Mouse (Mus musculus) liver, embryonic 11.5 days (tissue): Measurements from ENCODE around the gene Sppl2a. TPM values are rescaled to one million over a fixed set of nuclear protein-coding genes. Genes with fewer than 3 reads are reported as not detected.
"Not testable (repeated sequence)": the region's sequence is repeated elsewhere in the genome, so short reads cannot be mapped to it uniquely, and the experiment has no call there.

Experiments
- ATAC-seq: fragments of 200-750 bp; cut with Nextera tagmentation; replicated peaks from 2 replicates; pipeline ENCODE4 v1.8.0; 2017; ENCODE audit warnings: moderate number of reproducible peaks, mild to moderate bottlenecking, moderate TSS enrichment, moderate library complexity; ENCODE audit not compliant: low FRiP score
- DNase-seq: peaks from one replicate; pipeline ENCODE4 v3.0.0-alpha.2; 2017; ENCODE audit warnings: low spot score
- H3K27ac ChIP-seq: fragments of 300-500 bp; sonication (generic); 2 replicates; pipeline ENCODE4 v1.5.1; 2014; ENCODE audit warnings: mild to moderate bottlenecking, low read depth, low read length, control low read depth
- H3K27me3 ChIP-seq: fragments of 300-500 bp; sonication (generic); replicated peaks from 2 replicates; pipeline ENCODE4 v1.6.1; 2014; ENCODE audit warnings: low read length, mixed read lengths; ENCODE audit not compliant: control insufficient read depth, insufficient read depth
- H3K36me3 ChIP-seq: fragments of 300-500 bp; sonication (generic); 2 replicates; pipeline ENCODE4 v1.6.1; 2014; ENCODE audit warnings: mild to moderate bottlenecking, low read length, moderate library complexity, mixed read lengths; ENCODE audit not compliant: control insufficient read depth, insufficient read depth
- H3K4me1 ChIP-seq: fragments of 300-500 bp; sonication (generic); replicated peaks from 2 replicates; pipeline ENCODE4 v1.6.1; 2014; ENCODE audit warnings: low read length, mixed read lengths; ENCODE audit not compliant: control insufficient read depth, insufficient read depth
- H3K4me2 ChIP-seq: fragments of 300-500 bp; sonication (generic); 2 replicates; pipeline ENCODE4 v1.6.1; 2014; ENCODE audit warnings: mild to moderate bottlenecking, control low read depth, moderate library complexity
- H3K4me3 ChIP-seq: fragments of 300-500 bp; sonication (generic); 2 replicates; pipeline ENCODE4 v1.5.1; 2014; ENCODE audit warnings: low read depth, low read length, control low read depth
- H3K9ac ChIP-seq: fragments of 300-500 bp; sonication (generic); 2 replicates; pipeline ENCODE4 v1.6.1; 2014; ENCODE audit warnings: low read depth, low read length, control low read depth
- H3K9me3 ChIP-seq: fragments of 300-500 bp; sonication (generic); 2 replicates; pipeline ENCODE4 v1.6.1; 2016; ENCODE audit warnings: low read length, inconsistent platforms, mixed read lengths; ENCODE audit not compliant: control insufficient read depth
- WGBS: fragments of 180-500 bp; shearing (Covaris S2); extraction: QIAGEN DNeasy Blood & Tissue Kit; methylation state at CpG from one replicate; pipeline ENCODE4 v1.1.7; 2014; 5-methylcytosine and 5-hydroxymethylcytosine counted together
- polyA plus RNA-seq: library from polyadenylated mRNA; unstranded; fragments of >200 nt; fragmentation: Nextera tagmentation; extraction: Ambion mirVana; gene quantifications from 2 replicates; pipeline ENCODE4 v1.2.1, GENCODE M21; 2014

Gene Sppl2a
- polyA plus RNA-seq, 1 experiment from 2014 or later = 33.1 TPM

- WGBS = 59% methylated on average over 3 of the region's 3 CpGs
These were observed 45.9 kb downstream of the Sppl2a start for GRCm38 (mm10) chr2:126887141-126887540.

GRCm38 (mm10) chr2:126885871-126886270 is 47.2 kb downstream of the Sppl2a start:
- H3K27ac ChIP-seq = no peak overlapping the region
- no peaks in the 10 kb centered on the region for H3K36me3 ChIP-seq
- ATAC-seq (no peak), DNase-seq (no peak)
- no peaks in the 10 kb centered on the region for H3K4me1 ChIP-seq
- H3K4me2 ChIP-seq = no peak overlapping the region
- no peak overlapping the region for H3K4me3 ChIP-seq
- H3K9ac ChIP-seq = no peak overlapping the region
- 60% methylated on average over 2 of the region's 2 CpGs for WGBS
- no peaks in the 10 kb centered on the region for H3K27me3 ChIP-seq
- H3K9me3 ChIP-seq = no peaks in the 10 kb centered on the region

More at GRCm38 (mm10) chr2:126887141-126887540, 45.9 kb downstream of the Sppl2a start:
- no peaks in the 10 kb centered on the region for H3K9me3 ChIP-seq
- no peak for DNase-seq
- no peak overlapping the region for H3K27ac ChIP-seq
- H3K27me3 ChIP-seq = no peaks in the 10 kb centered on the region
- no peaks in the 10 kb centered on the region for H3K4me1 ChIP-seq
- no peak for ATAC-seq
- no peak overlapping the region for H3K9ac ChIP-seq
- H3K36me3 ChIP-seq = no peaks in the 10 kb centered on the region
- no peak overlapping the region for H3K4me3 ChIP-seq
- H3K4me2 ChIP-seq = no peak overlapping the region

GRCm38 (mm10) chr2:126882711-126883110 is 50.3 kb downstream of the Sppl2a start:
- H3K27ac ChIP-seq, H3K36me3 ChIP-seq, H3K4me1 ChIP-seq, H3K9me3 ChIP-seq, H3K27me3 ChIP-seq, H3K4me2 ChIP-seq, DNase-seq, H3K9ac ChIP-seq, H3K4me3 ChIP-seq, ATAC-seq: not testable (repeated sequence)
- 33% methylated on average over 2 of the region's 2 CpGs for WGBS

GRCm38 (mm10) chr2:126877991-126878390 is 55.0 kb downstream of the Sppl2a start:
- no peak overlapping the region for H3K27ac ChIP-seq
- H3K4me2 ChIP-seq = no peak overlapping the region
- no peak for DNase-seq
- no peak overlapping the region for H3K9ac ChIP-seq
- no peak for ATAC-seq
- H3K4me3 ChIP-seq = no peak overlapping the region
- H3K36me3 ChIP-seq = no peaks in the 10 kb centered on the region
- 89% methylated on average over 1 of the region's 1 CpGs for WGBS
- peaks cover 4% of the 10 kb centered on the region for H3K4me1 ChIP-seq
- no peaks in the 10 kb centered on the region for H3K9me3 ChIP-seq
- no peaks in the 10 kb centered on the region for H3K27me3 ChIP-seq

GRCm38 (mm10) chr2:126875871-126876796 is 56.9 kb downstream of the Sppl2a start, which contains the start of gene Trpm7:
Gene Trpm7 (minus strand): TSS chr2:126876230.
- ATAC-seq (peak; percentile 95), DNase-seq (peak; percentile 91)
- Histone ChIP-seq H3K4me2 (peak within 1 kb of the TSS; percentile 63), H3K27ac (peak within 1 kb of the TSS; percentile 94), H3K27me3 (no peaks in the 10 kb centered on the region), H3K9me3 (no peaks in the 10 kb centered on the region), H3K9ac (peak within 1 kb of the TSS; percentile 81), H3K36me3 (no peaks in the 10 kb centered on the region), H3K4me3 (peak within 1 kb of the TSS; percentile 73), H3K4me1 (peaks cover 4% of the 10 kb centered on the region)
- 1% methylated on average over 81 of the region's 81 CpGs for WGBS

GRCm38 (mm10) chr2:126875516-126875835 is 57.6 kb downstream of the Sppl2a start:
- under 1% methylated on average over 18 of the region's 18 CpGs for WGBS
- Histone ChIP-seq H3K4me2 (peak overlapping the region; percentile 63), H3K9ac (peak overlapping the region; percentile 81), H3K4me3 (peak overlapping the region; percentile 73), H3K27me3 (no peaks in the 10 kb centered on the region), H3K4me1 (peaks cover 4% of the 10 kb centered on the region), H3K36me3 (no peaks in the 10 kb centered on the region), H3K27ac (peak overlapping the region; percentile 94), H3K9me3 (no peaks in the 10 kb centered on the region)
- DNase-seq (peak; percentile 73), ATAC-seq (peak; percentile 55)

GRCm38 (mm10) chr2:126874809-126875515 is 58.1 kb downstream of the Sppl2a start:
- Histone ChIP-seq H3K27ac (peak overlapping the region; percentile 94), H3K4me3 (peak overlapping the region; percentile 73), H3K4me2 (peak overlapping the region; percentile 63), H3K36me3 (no peaks in the 10 kb centered on the region), H3K9ac (peak overlapping the region; percentile 81), H3K9me3 (no peaks in the 10 kb centered on the region), H3K27me3 (no peaks in the 10 kb centered on the region), H3K4me1 (peaks cover 4% of the 10 kb centered on the region)
- ATAC-seq (no peak), DNase-seq (no peak)
- 18% methylated on average over 13 of the region's 13 CpGs for WGBS

- no peak overlapping the region for H3K9ac ChIP-seq
- no peaks in the 10 kb centered on the region for H3K36me3 ChIP-seq
- no peak for ATAC-seq
- no peaks in the 10 kb centered on the region for H3K9me3 ChIP-seq
- WGBS = 75% methylated on average over 1 of the region's 1 CpGs
- H3K4me1 ChIP-seq = peaks cover 3% of the 10 kb centered on the region
- no peaks in the 10 kb centered on the region for H3K27me3 ChIP-seq
- no peak for DNase-seq
- no peak overlapping the region for H3K4me3 ChIP-seq
- no peak overlapping the region for H3K27ac ChIP-seq
- H3K4me2 ChIP-seq = no peak overlapping the region
These were observed 66.7 kb downstream of the Sppl2a start for GRCm38 (mm10) chr2:126866301-126866700.
